Mouse (Mus musculus) retina, adult 2 months (tissue): Measurements from ENCODE around the gene Dnajb13.

ENCODE experiments used
- DNase-seq: peaks from one replicate; pipeline ENCODE4 v3.0.0-alpha.2; 2012; ENCODE audit warnings: low read depth, low spot score

Dnajb13 gene

GRCm38 (mm10) chr7:100508670-100509069 lies 6.1 kb downstream of the Dnajb13 start:
- no peak for DNase-seq

- no peak for DNase-seq
These were observed 8.3 kb downstream of the Dnajb13 start for GRCm38 (mm10) chr7:100506494-100506893.

GRCm38 (mm10) chr7:100504740-100505487 lies 9.8 kb downstream of the Dnajb13 start:
- DNase-seq = no peak

GRCm38 (mm10) chr7:100503076-100503475 lies 11.7 kb downstream of the Dnajb13 start:
- no peak for DNase-seq

GRCm38 (mm10) chr7:100502374-100502922 lies 12.3 kb downstream of the Dnajb13 start:
- no peak for DNase-seq

- no peak for DNase-seq
These were observed 12.9 kb downstream of the Dnajb13 start for GRCm38 (mm10) chr7:100501844-100502373.

- no peak for DNase-seq
These were observed 13.5 kb downstream of the Dnajb13 start for GRCm38 (mm10) chr7:100501027-100501843.

GRCm38 (mm10) chr7:100500276-100500977 lies 14.3 kb downstream of the Dnajb13 start:
- no peak for DNase-seq

- no peak for DNase-seq
These were observed 15.3 kb downstream of the Dnajb13 start for GRCm38 (mm10) chr7:100499465-100499864.

- no peak for DNase-seq
These were observed 16.8 kb downstream of the Dnajb13 start for GRCm38 (mm10) chr7:100497982-100498381.

GRCm38 (mm10) chr7:100497402-100497801 lies 17.4 kb downstream of the Dnajb13 start:
- DNase-seq = no peak

- DNase-seq = no peak
These were observed 18.0 kb downstream of the Dnajb13 start for GRCm38 (mm10) chr7:100496791-100497190.

GRCm38 (mm10) chr7:100496371-100496770 lies 18.4 kb downstream of the Dnajb13 start:
- no peak for DNase-seq

- no peak for DNase-seq
These were observed 19.0 kb downstream of the Dnajb13 start for GRCm38 (mm10) chr7:100495581-100496251.

GRCm38 (mm10) chr7:100495042-100495441 lies 19.7 kb downstream of the Dnajb13 start:
- no peak for DNase-seq

- DNase-seq = no peak
These were observed 20.3 kb downstream of the Dnajb13 start for GRCm38 (mm10) chr7:100494415-100494831.

- DNase-seq = no peak
These were observed 21.0 kb downstream of the Dnajb13 start for GRCm38 (mm10) chr7:100493484-100494414.

- DNase-seq = no peak
These were observed 21.7 kb downstream of the Dnajb13 start, which contains the start of gene Ucp2 for GRCm38 (mm10) chr7:100493117-100493483. Gene Ucp2 (plus strand): TSS chr7:100493337.

- no peak for DNase-seq
These were observed 22.2 kb downstream of the Dnajb13 start for GRCm38 (mm10) chr7:100492391-100493116.
